Mouse (Mus musculus) limb, embryonic 13.5 days (tissue): ENCODE results near the gene Clec11a. TPM values are rescaled to one million over a fixed set of nuclear protein-coding genes. Genes with fewer than 3 reads are reported as not detected.

Experiments
- ATAC-seq: fragments of 200-750 bp; cut with Nextera tagmentation; 2 replicates; pipeline ENCODE4 v1.8.0; 2017; ENCODE audit warnings: low read depth, moderate number of reproducible peaks, moderate TSS enrichment; ENCODE audit not compliant: low FRiP score
- H3K27ac ChIP-seq: fragments of 300-500 bp; sonication (generic); 2 replicates; pipeline ENCODE4 v1.5.1; 2015; ENCODE audit warnings: inconsistent platforms, mild to moderate bottlenecking, moderate library complexity
- H3K27me3 ChIP-seq: fragments of 300-500 bp; sonication (generic); 2 replicates; pipeline ENCODE4 v1.6.1; 2015; ENCODE audit warnings: mild to moderate bottlenecking, inconsistent platforms
- H3K36me3 ChIP-seq: fragments of 300-500 bp; sonication (generic); 2 replicates; pipeline ENCODE4 v1.6.1; 2015; ENCODE audit warnings: inconsistent platforms, mild to moderate bottlenecking, moderate library complexity
- H3K4me1 ChIP-seq: fragments of 300-500 bp; sonication (generic); 2 replicates; pipeline ENCODE4 v1.6.1; 2015; ENCODE audit warnings: inconsistent platforms
- H3K4me2 ChIP-seq: fragments of 300-500 bp; sonication (generic); replicated peaks from 2 replicates; pipeline ENCODE4 v1.6.1; 2015; ENCODE audit warnings: inconsistent platforms, mild to moderate bottlenecking, moderate library complexity
- H3K4me3 ChIP-seq: fragments of 300-500 bp; sonication (generic); 2 replicates; pipeline ENCODE4 v1.5.1; 2015; ENCODE audit warnings: moderate library complexity, mild to moderate bottlenecking, inconsistent platforms
- H3K9ac ChIP-seq: fragments of 300-500 bp; sonication (generic); 2 replicates; pipeline ENCODE4 v1.6.1; 2015; ENCODE audit warnings: mild to moderate bottlenecking, inconsistent platforms
- H3K9me3 ChIP-seq: fragments of 300-500 bp; sonication (generic); 2 replicates; pipeline ENCODE4 v1.6.1; 2016; ENCODE audit warnings: inconsistent platforms
- WGBS: fragments of 180-500 bp; shearing (Covaris S2); methylation state at CpG from one replicate; pipeline ENCODE4 v1.1.7; 2015; 5-methylcytosine and 5-hydroxymethylcytosine counted together
- polyA plus RNA-seq: library from polyadenylated mRNA; unstranded; fragments of >200 nt; fragmentation: Nextera tagmentation; extraction: Ambion mirVana; gene quantifications from 2 replicates; pipeline ENCODE4 v1.2.1, GENCODE M21; 2015

The Clec11a gene
- polyA plus RNA-seq = 5.6 and 6.3 TPM in 2 replicates

- ATAC-seq = no peak
- H3K36me3 ChIP-seq = no peaks in the 10 kb centered on the region
- peak within 1 kb of the TSS; percentile 79 for H3K4me2 ChIP-seq
- H3K9ac ChIP-seq = peak within 1 kb of the TSS; percentile 39
- no peaks in the 10 kb centered on the region for H3K9me3 ChIP-seq
- WGBS = 62% methylated on average over 6 of the region's 6 CpGs
- H3K27me3 ChIP-seq = peaks cover 23% of the 10 kb centered on the region
- peak within 1 kb of the TSS; percentile 73 for H3K4me3 ChIP-seq
- H3K27ac ChIP-seq = peak within 1 kb of the TSS; percentile 85
- peaks cover 62% of the 10 kb centered on the region for H3K4me1 ChIP-seq
Measured at GRCm38 (mm10) chr7:44306516-44307240, at the start of gene Clec11a. Clec11a (minus strand) TSS chr7:44306902.

GRCm38 (mm10) chr7:44355411-44355810, 48.7 kb upstream of the Clec11a start:
- H3K4me3 ChIP-seq = no peak overlapping the region
- H3K36me3 ChIP-seq = no peaks in the 10 kb centered on the region
- peaks cover 63% of the 10 kb centered on the region for H3K4me1 ChIP-seq
- no peak overlapping the region for H3K4me2 ChIP-seq
- H3K9me3 ChIP-seq = no peaks in the 10 kb centered on the region
- H3K27me3 ChIP-seq = peaks cover 97% of the 10 kb centered on the region
- H3K9ac ChIP-seq = no peak overlapping the region
- WGBS = 77% methylated on average over 6 of the region's 6 CpGs
- ATAC-seq = no peak
- no peak overlapping the region for H3K27ac ChIP-seq

- Histone ChIP-seq H3K4me1 (peaks cover 52% of the 10 kb centered on the region), H3K9ac (peak overlapping the region; percentile 19; the same call in 1 of the 2 replicates), H3K36me3 (no peaks in the 10 kb centered on the region), H3K9me3 (no peaks in the 10 kb centered on the region), H3K27me3 (peaks cover 97% of the 10 kb centered on the region), H3K4me2 (peak overlapping the region; percentile 46), H3K4me3 (peak overlapping the region; percentile 25), H3K27ac (no peak overlapping the region)
- ATAC-seq = no peak
- WGBS = under 1% methylated on average over 35 of the region's 35 CpGs
Measured at GRCm38 (mm10) chr7:44353601-44354340, 47.1 kb upstream of the Clec11a start.

GRCm38 (mm10) chr7:44352750-44353600, 46.3 kb upstream of the Clec11a start:
- WGBS = 2% methylated on average over 55 of the region's 71 CpGs
- Histone ChIP-seq H3K27ac (no peak overlapping the region), H3K36me3 (no peaks in the 10 kb centered on the region), H3K4me3 (peak overlapping the region; percentile 25), H3K9me3 (no peaks in the 10 kb centered on the region), H3K9ac (peak overlapping the region; percentile 19; the same call in 1 of the 2 replicates), H3K4me2 (peak overlapping the region; percentile 46), H3K27me3 (peaks cover 99% of the 10 kb centered on the region), H3K4me1 (peaks cover 49% of the 10 kb centered on the region)
- ATAC-seq = no peak

GRCm38 (mm10) chr7:44351881-44352749, 45.4 kb upstream of the Clec11a start:
- H3K27ac ChIP-seq = no peak overlapping the region
- H3K4me2 ChIP-seq = peak overlapping the region; percentile 58
- H3K9ac ChIP-seq = no peak overlapping the region
- H3K27me3 ChIP-seq = peaks cover 99% of the 10 kb centered on the region
- peak overlapping the region; percentile 25 for H3K4me3 ChIP-seq
- WGBS = 3% methylated on average over 64 of the region's 71 CpGs
- H3K9me3 ChIP-seq = no peaks in the 10 kb centered on the region
- no peaks in the 10 kb centered on the region for H3K36me3 ChIP-seq
- ATAC-seq = no peak
- H3K4me1 ChIP-seq = peaks cover 47% of the 10 kb centered on the region

GRCm38 (mm10) chr7:44350957-44351711, 44.4 kb upstream of the Clec11a start:
- peaks cover 40% of the 10 kb centered on the region for H3K4me1 ChIP-seq
- 3% methylated on average over 25 of the region's 25 CpGs for WGBS
- peak overlapping the region; percentile 58 for H3K4me2 ChIP-seq
- 0 out of 2 replicates have a peak overlapping the region, but pooled peaks have one; percentile 10 for H3K27ac ChIP-seq
- peak; percentile 39 for ATAC-seq
- no peaks in the 10 kb centered on the region for H3K36me3 ChIP-seq
- H3K27me3 ChIP-seq = peaks cover 98% of the 10 kb centered on the region
- H3K9me3 ChIP-seq = no peaks in the 10 kb centered on the region
- peak overlapping the region; percentile 30 for H3K4me3 ChIP-seq
- H3K9ac ChIP-seq = peak overlapping the region; percentile 48

GRCm38 (mm10) chr7:44349043-44349442, 42.3 kb upstream of the Clec11a start:
- no peak for ATAC-seq
- 13% methylated on average over 3 of the region's 3 CpGs for WGBS
- Histone ChIP-seq H3K4me1 (peaks cover 37% of the 10 kb centered on the region), H3K9ac (no peak overlapping the region), H3K27ac (no peak overlapping the region), H3K36me3 (no peaks in the 10 kb centered on the region), H3K27me3 (peaks cover 94% of the 10 kb centered on the region), H3K9me3 (no peaks in the 10 kb centered on the region), H3K4me2 (no peak overlapping the region), H3K4me3 (no peak overlapping the region)

- no peak for ATAC-seq
- H3K9me3 ChIP-seq = no peaks in the 10 kb centered on the region
- peaks cover 95% of the 10 kb centered on the region for H3K27me3 ChIP-seq
- H3K4me2 ChIP-seq = no peak overlapping the region
- no peaks in the 10 kb centered on the region for H3K36me3 ChIP-seq
- WGBS = 71% methylated on average over 12 of the region's 12 CpGs
- H3K9ac ChIP-seq = no peak overlapping the region
- H3K4me3 ChIP-seq = no peak overlapping the region
- no peak overlapping the region for H3K27ac ChIP-seq
- no peaks in the 10 kb centered on the region for H3K4me1 ChIP-seq
Measured at GRCm38 (mm10) chr7:44344622-44345021, 37.9 kb upstream of the Clec11a start.

- peak; percentile 34; the same call in 1 of the 2 replicates for ATAC-seq
- Histone ChIP-seq H3K9ac (no peak overlapping the region), H3K36me3 (no peaks in the 10 kb centered on the region), H3K27ac (no peak overlapping the region), H3K4me2 (0 out of 2 replicates have a peak overlapping the region, but pooled peaks have one; percentile 11), H3K4me1 (no peaks in the 10 kb centered on the region), H3K27me3 (peaks cover 95% of the 10 kb centered on the region), H3K4me3 (no peak overlapping the region), H3K9me3 (no peaks in the 10 kb centered on the region)
- WGBS = 20% methylated on average over 10 of the region's 11 CpGs
Measured at GRCm38 (mm10) chr7:44343459-44344015, 36.8 kb upstream of the Clec11a start.

GRCm38 (mm10) chr7:44341714-44342113, 35.0 kb upstream of the Clec11a start:
- Histone ChIP-seq H3K9ac (no peak overlapping the region), H3K27me3 (peaks cover 96% of the 10 kb centered on the region), H3K4me1 (no peaks in the 10 kb centered on the region), H3K36me3 (no peaks in the 10 kb centered on the region), H3K4me2 (no peak overlapping the region), H3K4me3 (no peak overlapping the region), H3K9me3 (no peaks in the 10 kb centered on the region), H3K27ac (no peak overlapping the region)
- no peak for ATAC-seq
- 61% methylated on average over 5 of the region's 5 CpGs for WGBS
